Mouse (Mus musculus) kidney, embryonic 16.5 days (tissue): Measurements from ENCODE around the gene Insl6. TPM values are rescaled to one million over a fixed set of nuclear protein-coding genes. Genes with fewer than 3 reads are reported as not detected.
A peak's percentile ranks its signal among the peaks of the same experiment; 100 is the strongest.

Source experiments
- ATAC-seq: fragments of 200-750 bp; cut with Nextera tagmentation; 2 replicates; pipeline ENCODE4 v1.8.0; 2017; ENCODE audit warnings: moderate TSS enrichment; ENCODE audit not compliant: low FRiP score, low TSS enrichment
- H3K27ac ChIP-seq: fragments of 300-500 bp; sonication (generic); 2 replicates; pipeline ENCODE4 v1.5.1; 2014; ENCODE audit warnings: low read length
- H3K27me3 ChIP-seq: fragments of 300-500 bp; sonication (generic); 2 replicates; pipeline ENCODE4 v1.6.1; 2014; ENCODE audit warnings: low read length, control low read depth, mixed read lengths; ENCODE audit not compliant: insufficient read depth
- H3K36me3 ChIP-seq: fragments of 300-500 bp; sonication (generic); 2 replicates; pipeline ENCODE4 v1.6.1; 2014; ENCODE audit warnings: low read length, control low read depth, mixed read lengths; ENCODE audit not compliant: insufficient read depth
- H3K4me1 ChIP-seq: fragments of 300-500 bp; sonication (generic); 2 replicates; pipeline ENCODE4 v1.6.1; 2014; ENCODE audit warnings: low read length, control low read depth, mixed read lengths; ENCODE audit not compliant: insufficient read depth
- H3K4me2 ChIP-seq: fragments of 300-500 bp; sonication (generic); replicated peaks from 2 replicates; pipeline ENCODE4 v1.6.1; 2014; ENCODE audit warnings: low read depth, low read length
- H3K4me3 ChIP-seq: fragments of 300-500 bp; sonication (generic); 2 replicates; pipeline ENCODE4 v1.5.1; 2014; ENCODE audit warnings: mild to moderate bottlenecking, low read length
- H3K9ac ChIP-seq: fragments of 300-500 bp; sonication (generic); replicated peaks from 2 replicates; pipeline ENCODE4 v1.6.1; 2014; ENCODE audit warnings: low read length
- H3K9me3 ChIP-seq: fragments of 300-500 bp; sonication (generic); 2 replicates; pipeline ENCODE4 v1.6.1; 2016; ENCODE audit warnings: low read length, control low read depth
- WGBS: fragments of 180-500 bp; shearing (Covaris S2); extraction: QIAGEN DNeasy Blood & Tissue Kit; methylation state at CpG from one replicate; pipeline ENCODE4 v1.1.7; 2014; 5-methylcytosine and 5-hydroxymethylcytosine counted together
- polyA plus RNA-seq: library from polyadenylated mRNA; unstranded; fragments of >200 nt; fragmentation: Nextera tagmentation; extraction: Ambion mirVana; gene quantifications from 2 replicates; pipeline ENCODE4 v1.2.1, GENCODE M21; 2015

The Insl6 gene
- polyA plus RNA-seq, 1 experiment from 2014 or later: 5.2 TPM

DNA sequence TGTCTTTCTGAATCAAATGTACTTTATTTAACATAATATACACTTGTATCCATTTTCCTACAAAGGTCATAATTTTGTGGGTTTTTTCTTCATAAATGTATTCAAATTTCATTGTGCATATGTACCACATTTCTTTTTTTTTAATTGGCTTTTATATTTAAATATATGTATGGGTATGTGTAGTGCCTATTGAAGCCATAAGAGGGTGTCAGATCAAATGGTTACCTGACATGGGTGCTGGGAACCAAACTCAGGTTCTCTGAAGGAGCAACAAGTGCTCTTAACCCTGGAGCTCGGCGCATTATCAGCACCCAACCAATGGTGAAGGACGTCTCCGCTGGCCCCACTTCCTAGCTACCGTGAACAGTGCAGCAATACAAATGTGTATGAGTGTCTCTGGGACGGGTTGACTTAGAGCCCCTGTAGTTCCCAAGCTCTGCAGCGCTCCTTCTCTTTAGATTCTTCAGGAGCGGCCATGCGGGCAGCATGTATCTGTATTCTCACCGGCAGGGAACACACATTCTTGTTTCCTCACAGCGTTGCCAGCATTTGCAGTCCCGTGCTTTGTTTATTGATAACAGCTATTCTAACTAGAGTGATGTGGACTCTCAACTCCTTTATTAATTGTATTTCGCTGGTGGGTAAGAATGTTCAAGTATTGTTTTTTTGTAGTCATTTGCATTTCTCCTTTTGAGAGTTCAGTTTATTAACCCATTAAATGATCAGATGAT lies 1.8 kb upstream of the Insl6 start:
- H3K4me1 ChIP-seq: 0 out of 2 replicates have a peak, but pooled peaks cover 7% of the 10 kb centered on the region
- H3K27ac ChIP-seq: no peak overlapping the region
- no peak for ATAC-seq
- no peaks in the 10 kb centered on the region for H3K36me3 ChIP-seq
- 87% methylated on average over 13 of the region's 13 CpGs for WGBS
- no peaks in the 10 kb centered on the region for H3K9me3 ChIP-seq
- no peak overlapping the region for H3K9ac ChIP-seq
- H3K4me3 ChIP-seq: no peak overlapping the region
- H3K27me3 ChIP-seq: no peaks in the 10 kb centered on the region; the same call in 1 of the 2 replicates
- no peak overlapping the region for H3K4me2 ChIP-seq

DNA sequence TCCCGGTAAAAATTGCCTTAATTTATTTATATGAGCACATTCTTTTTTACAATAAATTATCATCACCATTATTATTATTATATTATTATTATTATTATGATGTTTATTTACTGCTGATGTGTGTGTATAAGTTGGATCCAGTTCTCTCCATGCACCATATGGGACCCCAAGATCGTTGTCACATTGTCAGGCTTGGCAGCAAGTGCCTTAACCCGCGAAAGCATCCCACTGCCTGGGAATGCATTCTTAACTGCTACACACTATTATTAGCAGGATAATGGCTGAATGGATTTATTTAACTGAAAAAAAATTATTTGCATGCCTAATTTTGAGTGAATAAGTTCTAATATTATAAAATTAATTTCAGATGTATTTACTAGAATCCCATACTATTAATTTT lies 1.2 kb upstream of the Insl6 start:
- WGBS: 92% methylated on average over 4 of the region's 4 CpGs

DNA sequence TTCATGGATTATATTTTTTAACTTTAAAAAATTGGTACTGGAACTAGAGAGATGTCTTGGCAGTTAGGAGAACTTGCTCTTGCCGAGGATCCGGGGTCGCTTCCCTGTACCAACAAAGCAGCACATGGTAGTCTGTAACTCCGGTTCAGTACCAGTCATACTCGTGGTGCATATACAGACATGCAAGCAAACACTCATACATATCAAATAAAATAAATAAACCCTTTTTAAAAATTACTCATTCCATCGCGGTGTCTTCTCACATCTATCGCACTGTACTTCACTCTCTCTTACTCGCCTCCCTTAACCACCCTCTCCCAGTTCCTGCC lies 660 bp upstream of the Insl6 start:
- 55% methylated on average over 9 of the region's 9 CpGs for WGBS
- ATAC-seq: no peak
- Histone ChIP-seq H3K9me3 (no peaks in the 10 kb centered on the region), H3K27ac (no peak overlapping the region), H3K4me1 (0 out of 2 replicates have a peak, but pooled peaks cover 7% of the 10 kb centered on the region), H3K36me3 (no peaks in the 10 kb centered on the region), H3K27me3 (no peaks in the 10 kb centered on the region), H3K4me2 (peak overlapping the region; percentile 73), H3K9ac (peak overlapping the region; percentile 22; the same call in 1 of the 2 replicates), H3K4me3 (peak overlapping the region; percentile 48)

More for the DNA sequence above, 1.2 kb upstream of the Insl6 start:
- H3K36me3 ChIP-seq: no peaks in the 10 kb centered on the region
- 0 out of 2 replicates have a peak, but pooled peaks cover 7% of the 10 kb centered on the region for H3K4me1 ChIP-seq
- no peaks in the 10 kb centered on the region for H3K9me3 ChIP-seq
- H3K4me3 ChIP-seq: no peak overlapping the region
- H3K4me2 ChIP-seq: no peak overlapping the region
- no peak overlapping the region for H3K27ac ChIP-seq
- no peak overlapping the region for H3K9ac ChIP-seq
- no peak for ATAC-seq
- no peaks in the 10 kb centered on the region for H3K27me3 ChIP-seq

DNA sequence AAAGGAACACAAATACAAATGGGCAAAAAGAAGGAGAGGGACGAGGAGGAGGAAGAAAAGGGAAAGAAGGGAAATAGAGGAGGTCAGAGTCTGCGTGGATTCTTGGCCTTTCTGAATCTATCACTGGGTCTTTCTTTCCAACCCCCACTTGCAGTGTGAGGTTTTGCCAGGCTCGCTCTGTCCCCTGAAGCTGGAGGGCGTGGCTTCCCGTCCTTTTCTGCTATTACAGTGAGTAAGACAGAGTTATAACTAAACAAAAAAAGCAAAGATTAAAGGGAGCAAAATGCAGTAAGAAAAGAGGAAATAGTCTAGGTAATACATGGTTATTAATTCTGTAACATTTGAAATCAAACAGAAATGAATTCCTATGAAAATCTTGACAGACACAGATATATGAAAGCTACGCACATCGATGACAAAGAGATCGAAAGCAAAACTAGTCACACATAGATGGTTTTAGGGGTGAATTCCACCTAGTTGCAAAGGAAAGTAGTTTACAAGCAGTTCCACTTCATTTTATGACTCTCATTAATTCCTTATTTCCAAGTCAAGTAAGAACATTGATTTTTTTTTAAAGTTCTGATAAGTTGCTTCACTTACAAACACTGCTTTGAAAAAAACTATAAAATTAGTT lies 1.6 kb downstream of the Insl6 start:
- H3K27ac ChIP-seq: no peak overlapping the region
- 73% methylated on average over 8 of the region's 8 CpGs for WGBS
- no peak overlapping the region for H3K4me2 ChIP-seq
- H3K4me3 ChIP-seq: no peak overlapping the region
- H3K4me1 ChIP-seq: 0 out of 2 replicates have a peak, but pooled peaks cover 7% of the 10 kb centered on the region
- no peaks in the 10 kb centered on the region for H3K9me3 ChIP-seq
- H3K27me3 ChIP-seq: no peaks in the 10 kb centered on the region
- H3K9ac ChIP-seq: no peak overlapping the region
- no peak for ATAC-seq
- no peaks in the 10 kb centered on the region for H3K36me3 ChIP-seq

DNA sequence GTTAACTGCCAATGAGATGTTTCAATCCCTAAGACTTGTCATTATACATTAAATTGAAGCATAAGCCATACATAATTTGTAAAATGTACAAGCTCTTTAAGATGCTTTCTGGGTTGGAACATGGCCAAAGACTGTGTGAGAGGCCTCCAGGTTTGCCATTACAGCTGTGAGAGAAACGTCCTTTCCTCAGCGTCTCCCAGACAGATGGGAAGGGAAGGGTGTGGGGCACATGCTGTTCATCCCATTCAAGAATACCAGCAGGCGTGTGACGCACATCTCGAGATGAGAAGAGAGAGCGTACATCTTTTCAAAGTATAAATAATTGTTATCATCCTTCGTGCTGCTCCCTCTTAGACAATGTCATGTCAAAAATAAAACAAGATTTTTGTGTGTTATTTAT lies 12.5 kb downstream of the Insl6 start:
- no peak for ATAC-seq

DNA sequence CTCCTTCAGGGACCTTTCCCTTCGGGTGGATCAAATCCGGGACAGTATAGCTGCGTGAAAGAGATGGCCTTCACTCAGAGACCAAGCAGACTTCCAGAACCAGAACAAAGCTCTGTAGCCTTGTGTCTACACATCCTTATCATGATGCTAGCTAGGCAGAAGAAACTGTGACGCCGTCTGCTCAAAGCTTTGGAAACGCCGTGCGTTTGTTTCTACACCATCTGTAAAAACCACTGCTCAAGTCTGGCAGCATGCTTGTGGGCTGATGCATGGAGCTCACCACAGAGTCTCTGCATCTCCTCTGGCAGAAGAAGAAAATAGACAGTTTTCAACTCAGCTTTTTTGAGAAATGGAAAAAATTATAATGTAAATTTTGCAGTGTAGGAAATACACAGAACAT lies 13.4 kb downstream of the Insl6 start:
- Histone ChIP-seq H3K36me3 (peaks cover 15% of the 10 kb centered on the region), H3K9ac (no peak overlapping the region), H3K27me3 (no peaks in the 10 kb centered on the region), H3K4me1 (no peaks in the 10 kb centered on the region), H3K4me2 (no peak overlapping the region), H3K4me3 (no peak overlapping the region), H3K27ac (no peak overlapping the region), H3K9me3 (peaks cover 11% of the 10 kb centered on the region)
- ATAC-seq: no peak
- WGBS: 67% methylated on average over 8 of the region's 8 CpGs

More for the DNA sequence above, 12.5 kb downstream of the Insl6 start:
- Histone ChIP-seq H3K4me2 (no peak overlapping the region), H3K9me3 (peaks cover 14% of the 10 kb centered on the region), H3K36me3 (peaks cover 15% of the 10 kb centered on the region), H3K27ac (no peak overlapping the region), H3K9ac (no peak overlapping the region), H3K4me1 (no peaks in the 10 kb centered on the region), H3K4me3 (no peak overlapping the region), H3K27me3 (no peaks in the 10 kb centered on the region)
- WGBS: 82% methylated on average over 7 of the region's 7 CpGs

DNA sequence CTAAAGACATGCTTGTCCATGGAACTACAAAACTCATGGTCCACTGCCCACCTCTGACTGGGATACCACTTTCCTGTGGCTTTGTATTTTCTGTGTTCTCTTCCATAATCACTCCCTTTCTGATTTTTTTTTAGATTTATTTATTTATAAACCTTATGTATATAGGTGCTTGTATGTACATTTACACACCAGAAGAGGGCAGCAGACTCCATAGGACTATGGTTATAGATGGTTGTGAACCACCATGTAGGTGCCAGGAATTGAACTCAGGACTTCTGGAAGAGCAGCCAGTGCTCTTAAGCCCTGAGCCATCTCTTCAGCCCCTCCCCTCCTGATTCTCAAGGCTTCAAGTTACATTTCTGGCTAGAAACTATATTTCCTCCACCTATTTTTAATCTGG lies 16.3 kb downstream of the Insl6 start:
- H3K27ac ChIP-seq: no peak overlapping the region
- no peak overlapping the region for H3K4me3 ChIP-seq
- H3K27me3 ChIP-seq: no peaks in the 10 kb centered on the region
- no peak overlapping the region for H3K4me2 ChIP-seq
- H3K9me3 ChIP-seq: no peaks in the 10 kb centered on the region
- H3K4me1 ChIP-seq: no peaks in the 10 kb centered on the region
- peaks cover 5% of the 10 kb centered on the region; the same call in 1 of the 2 replicates for H3K36me3 ChIP-seq
- no peak overlapping the region for H3K9ac ChIP-seq
- no peak for ATAC-seq

DNA sequence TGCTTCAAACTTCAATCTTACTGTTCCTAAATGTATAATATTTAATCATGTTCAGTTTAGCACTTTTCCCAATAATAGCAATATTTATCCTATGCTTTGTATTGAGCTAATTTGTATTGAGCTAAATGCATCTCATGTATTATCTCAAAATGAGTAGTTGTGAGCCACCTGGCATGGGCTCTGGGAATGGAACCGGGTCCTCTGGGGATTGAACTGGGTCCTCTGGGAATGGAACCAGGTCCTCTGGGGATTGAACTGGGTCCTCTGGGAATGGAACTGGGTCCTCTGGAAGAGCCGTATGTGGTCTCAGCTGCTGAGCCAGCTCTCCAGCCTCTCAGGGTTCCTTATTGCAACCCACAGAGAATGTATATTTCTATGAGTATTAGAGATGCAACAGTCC lies 23.0 kb downstream of the Insl6 start:
- WGBS: 98% methylated on average over 2 of the region's 2 CpGs
- Histone ChIP-seq H3K27me3 (no peaks in the 10 kb centered on the region), H3K27ac (no peak overlapping the region), H3K36me3 (peaks cover 15% of the 10 kb centered on the region), H3K4me2 (no peak overlapping the region), H3K4me3 (no peak overlapping the region), H3K9me3 (no peaks in the 10 kb centered on the region), H3K4me1 (no peaks in the 10 kb centered on the region), H3K9ac (no peak overlapping the region)
- no peak for ATAC-seq

DNA sequence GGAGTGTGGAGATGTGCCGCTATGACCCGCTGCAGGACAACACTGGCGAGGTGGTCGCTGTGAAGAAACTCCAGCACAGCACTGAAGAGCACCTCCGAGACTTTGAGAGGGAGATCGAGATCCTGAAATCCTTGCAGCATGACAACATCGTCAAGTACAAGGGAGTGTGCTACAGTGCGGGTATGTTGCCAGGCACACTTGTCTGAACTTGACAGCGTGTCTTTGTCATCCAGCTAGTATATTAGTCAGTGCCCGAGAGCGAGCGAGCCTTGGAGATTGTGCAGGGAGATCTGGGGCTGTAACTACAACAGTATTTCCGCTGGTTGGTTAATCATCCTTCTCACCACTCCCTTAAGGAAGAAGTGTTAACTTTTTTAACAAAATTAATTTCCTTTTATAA lies 24.2 kb downstream of the Insl6 start:
- ATAC-seq: no peak
- WGBS: 93% methylated on average over 13 of the region's 13 CpGs
- no peak overlapping the region for H3K4me3 ChIP-seq
- H3K9ac ChIP-seq: no peak overlapping the region
- H3K4me1 ChIP-seq: no peaks in the 10 kb centered on the region
- no peaks in the 10 kb centered on the region for H3K9me3 ChIP-seq
- H3K27ac ChIP-seq: no peak overlapping the region
- no peak overlapping the region for H3K4me2 ChIP-seq
- no peaks in the 10 kb centered on the region for H3K27me3 ChIP-seq
- peaks cover 17% of the 10 kb centered on the region for H3K36me3 ChIP-seq

DNA sequence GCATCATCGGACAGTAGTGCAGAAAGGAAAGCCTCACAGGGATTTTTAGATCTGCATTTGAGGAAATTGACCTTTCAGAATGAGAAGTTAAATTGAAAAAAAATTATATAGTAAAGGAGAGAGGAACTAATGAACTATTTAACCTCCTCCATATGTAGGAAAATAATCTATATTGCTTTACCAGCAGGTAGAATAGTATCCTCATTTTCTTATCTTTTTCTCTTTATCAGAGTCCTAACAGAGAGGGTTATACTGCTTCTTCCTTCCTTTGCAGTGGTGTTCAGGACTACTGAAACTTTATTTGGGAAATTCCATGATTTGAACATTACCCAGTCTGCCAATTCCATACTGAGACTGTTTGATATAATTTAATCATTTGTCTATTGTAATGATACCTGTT lies 27.8 kb downstream of the Insl6 start:
- no peak overlapping the region for H3K9ac ChIP-seq
- no peak for ATAC-seq
- 94% methylated on average over 1 of the region's 1 CpGs for WGBS
- no peak overlapping the region for H3K4me2 ChIP-seq
- H3K27me3 ChIP-seq: no peaks in the 10 kb centered on the region
- H3K4me3 ChIP-seq: no peak overlapping the region
- H3K4me1 ChIP-seq: no peaks in the 10 kb centered on the region
- H3K9me3 ChIP-seq: no peaks in the 10 kb centered on the region
- H3K36me3 ChIP-seq: peaks cover 20% of the 10 kb centered on the region
- no peak overlapping the region for H3K27ac ChIP-seq
